Mouse (Mus musculus): ENCODE data around the gene Slc25a12.

The Slc25a12 gene

DNA sequence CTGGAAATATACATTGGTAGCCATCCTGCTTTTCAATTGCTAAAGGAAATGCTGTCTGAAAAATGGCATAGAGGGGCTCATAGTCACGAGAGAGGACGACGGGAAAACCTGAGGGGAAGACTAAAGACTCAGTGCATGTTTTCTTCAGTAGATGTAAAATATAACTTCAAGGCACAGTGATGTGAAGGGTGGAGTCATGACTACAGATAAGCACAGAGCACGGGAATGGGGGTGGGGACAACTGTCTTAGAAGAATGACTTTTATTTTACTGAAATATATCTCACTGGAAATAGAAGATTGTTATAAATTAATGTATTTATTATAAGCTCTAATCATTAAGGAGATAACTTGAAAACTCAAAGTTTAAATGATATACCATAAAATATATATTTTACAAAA lies 97.5 kb downstream of the Slc25a12 start:
- ATAC-seq (ENCODE audit: insufficient number of reproducible peaks, low FRiP score, low TSS enrichment) = no peak

DNA sequence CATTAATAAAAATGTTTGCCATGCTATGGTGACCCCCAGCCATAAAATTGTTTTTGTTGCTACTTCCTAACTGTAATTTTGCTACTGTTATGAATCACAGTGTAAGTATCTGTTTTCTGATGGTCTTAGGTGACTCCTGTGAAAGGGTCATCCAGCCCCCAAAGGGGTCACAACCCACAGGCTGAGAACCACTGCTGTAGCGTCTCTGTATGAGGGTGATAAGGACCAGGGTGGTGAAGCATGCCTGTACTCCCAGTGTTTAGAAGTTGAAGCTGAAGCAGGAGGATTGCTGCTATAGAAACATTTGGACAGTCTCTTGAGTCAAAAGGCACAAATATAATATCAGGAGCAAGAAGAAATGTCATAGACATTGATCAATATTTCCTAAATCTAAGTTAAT lies 98.2 kb downstream of the Slc25a12 start:
- no peak for ATAC-seq (ENCODE audit: insufficient number of reproducible peaks, low FRiP score, low TSS enrichment)

DNA sequence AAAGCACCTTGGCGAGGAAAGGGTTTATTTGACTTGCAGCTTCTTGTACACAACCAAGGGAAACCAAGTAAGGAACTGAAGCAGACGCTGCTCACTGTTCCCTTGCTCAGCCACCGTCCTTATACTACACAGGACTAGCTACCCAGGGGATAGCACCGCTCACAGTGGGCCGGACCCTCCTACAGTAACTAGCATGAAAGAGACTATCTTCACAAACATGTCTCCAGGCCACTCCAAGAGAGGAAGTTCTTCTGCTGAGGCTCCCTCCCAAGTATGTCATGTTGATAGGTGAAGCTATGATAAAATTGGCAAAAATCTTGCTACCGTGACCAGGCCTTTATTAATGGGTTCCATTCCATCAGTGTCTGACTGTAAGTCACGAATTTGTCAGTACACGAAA lies 98.9 kb downstream of the Slc25a12 start:
- no peak for ATAC-seq (ENCODE audit: insufficient number of reproducible peaks, low FRiP score, low TSS enrichment)

DNA sequence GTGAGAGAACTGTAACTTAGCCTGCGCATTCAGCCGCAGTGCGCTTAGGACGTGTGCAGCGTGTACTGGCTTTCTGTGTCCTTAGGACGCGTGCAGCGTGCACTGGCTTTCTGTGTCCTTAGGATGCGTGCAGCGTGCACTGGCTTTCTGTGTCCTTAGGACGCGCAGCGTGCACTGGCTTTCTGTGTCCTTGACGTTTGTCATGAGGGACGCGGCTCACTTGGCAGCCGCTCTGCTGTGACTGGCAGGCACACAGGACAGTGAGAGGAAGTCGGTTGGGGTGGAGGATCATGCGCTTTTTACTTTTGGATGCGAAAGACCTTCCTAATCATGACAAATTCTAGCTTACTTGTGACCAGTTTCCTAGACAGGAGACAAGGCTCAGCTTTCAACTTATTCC lies 103.0 kb downstream of the Slc25a12 start:
- no peak for ATAC-seq (ENCODE audit: insufficient number of reproducible peaks, low FRiP score, low TSS enrichment)

DNA sequence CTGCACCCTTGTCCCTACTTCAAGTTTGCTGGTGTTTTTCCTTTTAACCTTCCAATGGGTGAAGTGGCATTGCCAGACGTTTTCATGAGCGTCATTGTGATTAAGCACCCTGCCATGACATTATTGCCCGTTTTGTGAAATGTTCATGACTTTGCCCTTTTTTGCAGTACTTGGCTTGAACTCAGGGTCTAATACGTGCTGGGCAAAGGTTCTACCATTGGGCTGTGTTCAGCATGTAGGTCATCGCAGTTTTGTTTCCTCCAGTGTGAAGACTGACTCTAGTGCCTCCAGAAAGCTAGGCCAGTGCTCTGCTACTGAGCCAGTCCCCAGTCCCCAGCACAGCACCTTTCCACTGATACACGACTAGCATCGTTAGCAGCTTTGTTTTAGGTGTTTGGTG lies 111.0 kb downstream of the Slc25a12 start:
- ATAC-seq (ENCODE audit: insufficient number of reproducible peaks, low FRiP score, low TSS enrichment) = no peak

DNA sequence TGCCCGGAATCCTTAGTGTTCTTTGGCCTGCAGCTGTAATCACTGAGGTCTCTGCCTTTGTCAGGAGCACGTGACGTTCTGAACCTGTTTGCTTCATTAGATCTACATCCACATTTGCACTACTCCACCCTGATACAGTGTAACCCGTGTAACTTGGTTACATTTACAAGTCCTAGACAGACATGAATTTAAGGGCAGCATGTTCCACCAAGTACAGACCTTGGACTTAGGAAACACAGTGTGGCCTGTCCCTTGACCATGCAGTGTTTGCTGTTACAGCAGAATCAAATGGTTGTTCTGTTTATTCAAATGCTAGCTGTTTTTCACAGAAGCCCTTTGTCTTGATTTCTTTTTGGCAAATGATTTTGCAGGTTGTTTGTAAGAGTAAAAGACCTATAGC lies 112.7 kb downstream of the Slc25a12 start:
- ATAC-seq (ENCODE audit: insufficient number of reproducible peaks, low FRiP score, low TSS enrichment) = no peak

DNA sequence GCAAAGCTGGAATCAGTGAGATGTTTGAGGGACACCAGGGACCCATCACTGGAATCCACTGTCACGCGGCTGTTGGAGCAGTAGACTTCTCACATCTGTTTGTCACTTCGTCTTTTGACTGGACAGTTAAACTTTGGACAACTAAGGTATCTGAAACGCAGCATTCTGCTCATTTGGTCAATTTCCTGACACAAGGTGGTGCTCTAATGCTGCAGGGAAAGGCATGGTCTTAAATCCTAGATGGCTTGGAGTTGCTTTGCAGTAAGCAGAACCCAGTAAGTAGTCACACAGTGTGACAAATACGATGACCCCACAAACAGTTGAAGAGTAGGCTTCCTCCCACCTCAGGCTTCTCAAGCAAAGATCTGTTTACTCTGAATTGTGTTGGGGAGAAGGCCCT lies 116.7 kb downstream of the Slc25a12 start:
- ATAC-seq (ENCODE audit: insufficient number of reproducible peaks, low FRiP score, low TSS enrichment) = no peak

DNA sequence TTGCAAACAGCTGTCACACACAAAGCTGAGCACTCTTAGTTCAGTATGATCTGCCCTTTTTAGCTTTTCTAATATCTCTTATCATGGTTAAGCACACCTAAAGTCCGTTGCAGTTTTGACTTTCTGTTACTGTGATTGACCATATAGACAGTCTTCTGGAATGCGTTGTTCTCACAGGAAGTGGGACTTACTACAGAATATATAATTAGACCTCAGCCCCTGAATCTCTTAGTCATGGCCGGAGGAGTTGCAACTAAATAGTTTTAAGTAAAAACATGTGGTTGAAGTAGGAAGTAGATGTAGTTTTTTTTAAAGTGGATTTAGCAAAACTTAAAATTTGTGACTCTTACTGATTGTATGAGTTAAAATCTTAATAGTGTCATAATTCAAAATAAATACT lies 119.5 kb downstream of the Slc25a12 start:
- ATAC-seq (ENCODE audit: insufficient number of reproducible peaks, low FRiP score, low TSS enrichment) = no peak

DNA sequence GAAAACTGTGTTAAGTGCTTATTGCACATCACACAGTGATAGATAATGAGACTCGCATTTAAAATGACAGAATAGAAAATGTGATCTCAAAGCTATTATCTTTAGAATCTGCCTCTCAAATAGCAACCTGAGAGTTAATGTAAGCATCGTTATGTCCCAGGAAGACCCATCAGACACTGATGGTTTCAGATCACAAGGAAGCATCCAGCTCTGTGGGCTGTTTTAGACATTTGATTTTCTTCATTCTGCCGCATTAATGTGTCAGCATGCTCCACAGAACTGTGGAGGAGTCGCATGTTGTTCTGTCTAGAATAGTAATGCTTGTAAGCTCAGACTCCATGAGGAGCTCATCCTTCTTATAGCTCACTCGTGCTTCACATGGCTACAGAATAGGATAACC lies 121.5 kb downstream of the Slc25a12 start:
- no peak for ATAC-seq (ENCODE audit: insufficient number of reproducible peaks, low FRiP score, low TSS enrichment)

DNA sequence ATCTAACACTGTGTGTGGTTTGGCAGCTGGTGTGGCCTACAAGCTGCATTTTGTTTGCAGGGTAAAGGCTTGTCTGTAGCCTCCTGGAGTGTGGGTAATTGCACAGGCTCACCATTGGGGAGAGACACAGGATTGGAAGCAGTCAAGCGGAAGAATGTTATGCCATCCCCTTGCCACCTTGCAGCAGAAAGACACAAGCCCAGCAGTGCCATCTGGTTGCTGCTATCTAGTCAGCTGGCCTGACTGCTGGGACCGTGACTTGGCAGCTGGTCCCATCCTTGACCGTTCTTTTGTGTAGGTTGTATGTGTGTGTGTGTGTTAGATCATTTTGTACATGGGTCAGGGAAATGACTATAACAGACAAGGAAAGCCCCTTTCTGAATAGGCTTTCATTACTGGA lies 122.1 kb downstream of the Slc25a12 start:
- peak; percentile 98 for ATAC-seq (ENCODE audit: insufficient number of reproducible peaks, low FRiP score, low TSS enrichment)

DNA sequence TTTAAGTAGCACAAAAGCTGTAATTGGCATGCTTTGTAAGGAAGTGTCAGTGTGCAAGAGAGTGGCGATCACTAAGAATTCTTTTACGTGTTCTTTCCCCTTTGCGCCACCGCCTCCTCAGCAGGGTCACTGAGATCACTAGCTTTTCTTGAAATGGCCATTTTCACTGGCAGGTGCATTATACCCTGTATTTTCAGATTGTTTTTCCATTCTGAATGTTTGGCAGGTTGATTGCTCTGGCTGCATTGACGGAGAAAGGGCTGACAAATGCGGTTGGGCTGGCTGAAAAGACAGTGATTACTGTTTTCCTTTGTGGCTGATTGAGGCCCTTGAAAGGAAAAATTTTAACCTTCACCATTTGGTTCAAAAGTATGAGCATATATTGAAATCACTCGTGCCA lies 122.7 kb downstream of the Slc25a12 start:
- ATAC-seq (ENCODE audit: insufficient number of reproducible peaks, low FRiP score, low TSS enrichment) = no peak

DNA sequence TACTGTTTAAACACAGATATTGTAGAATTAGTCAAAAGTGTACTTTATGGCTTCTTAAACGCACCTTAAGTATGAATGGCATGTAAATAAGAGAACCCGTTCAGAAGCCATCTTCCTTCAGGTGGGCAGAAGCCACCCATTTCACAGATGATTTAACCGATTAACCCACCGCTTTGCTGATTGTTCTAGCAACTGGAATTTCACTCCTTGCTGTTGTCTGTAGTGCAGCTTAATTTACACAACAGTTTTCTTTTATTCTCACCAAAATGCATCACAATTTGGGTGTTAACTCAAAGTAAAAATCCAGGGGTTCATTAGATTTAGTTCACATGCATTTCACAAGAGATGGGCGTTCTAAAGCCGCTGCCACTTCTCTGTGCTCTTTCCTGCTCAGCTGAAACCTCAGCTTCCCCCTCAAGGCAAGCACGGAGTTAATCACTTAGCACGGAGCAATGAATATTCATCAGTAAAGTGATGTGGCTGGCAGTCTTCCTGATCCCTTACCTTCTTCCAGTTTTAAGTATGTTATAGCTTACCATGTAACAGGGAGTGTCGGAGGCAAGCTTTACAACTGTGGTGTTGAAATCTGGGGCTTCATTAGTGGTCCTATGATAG lies 124.4 kb downstream of the Slc25a12 start:
- no peak for ATAC-seq (ENCODE audit: insufficient number of reproducible peaks, low FRiP score, low TSS enrichment)

DNA sequence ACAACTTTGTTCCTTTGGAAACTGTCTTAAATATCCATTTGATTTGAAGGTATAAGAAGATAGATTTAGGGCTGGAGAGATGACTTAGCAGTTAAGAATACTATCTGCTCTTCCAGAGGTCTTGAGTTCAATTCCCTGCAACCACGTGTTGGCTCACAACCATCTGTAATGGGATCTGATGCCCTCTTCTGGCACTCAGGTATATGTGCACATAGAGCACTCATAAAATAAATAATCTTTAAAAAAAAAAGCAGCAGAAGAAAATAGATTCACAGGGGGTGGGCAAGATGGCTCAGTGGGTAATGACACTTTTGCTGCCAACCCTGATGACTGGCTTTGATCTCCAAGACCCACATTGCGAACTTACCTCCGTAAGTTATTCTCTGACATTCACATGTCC lies 125.4 kb downstream of the Slc25a12 start:
- no peak for ATAC-seq (ENCODE audit: insufficient number of reproducible peaks, low FRiP score, low TSS enrichment)

DNA sequence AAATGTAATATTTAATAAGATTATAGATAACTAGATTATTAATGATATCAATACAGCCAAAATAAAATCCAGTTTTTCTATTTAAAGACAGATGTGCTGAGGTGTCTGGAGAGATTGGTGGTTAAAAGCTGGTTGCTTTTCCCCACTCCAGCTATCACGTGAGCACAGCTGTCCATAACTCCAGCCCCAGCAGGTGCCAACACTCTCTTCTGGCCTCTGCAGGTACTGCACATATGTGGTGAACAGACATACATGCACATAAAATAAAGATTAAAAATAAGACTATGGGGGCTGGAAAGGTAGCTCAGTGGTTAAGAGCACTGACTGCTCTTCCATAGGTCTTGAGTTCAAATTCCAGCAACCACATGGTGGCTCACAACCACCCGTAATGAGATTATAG lies 126.0 kb downstream of the Slc25a12 start:
- ATAC-seq (ENCODE audit: insufficient number of reproducible peaks, low FRiP score, low TSS enrichment) = no peak

DNA sequence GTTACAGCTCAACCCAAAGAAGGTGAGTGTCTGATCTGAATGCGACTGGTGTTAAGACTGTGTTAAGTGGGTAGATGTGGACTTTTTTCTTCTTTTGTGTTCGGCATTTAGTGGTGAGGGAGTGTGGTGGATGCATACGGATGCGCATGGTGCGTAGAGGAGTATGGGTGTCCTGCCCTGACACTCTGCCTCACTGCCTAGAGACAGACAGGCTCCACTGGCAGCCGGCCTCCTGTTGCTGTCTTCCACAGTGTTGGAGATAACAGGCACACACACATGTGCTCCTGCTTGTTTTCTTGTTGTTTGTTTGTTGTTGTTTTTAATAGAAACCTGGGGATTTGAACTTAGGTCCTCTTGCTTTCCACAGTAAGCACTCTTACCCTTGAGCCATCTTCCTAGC lies 131.5 kb downstream of the Slc25a12 start:
- no peak for ATAC-seq (ENCODE audit: insufficient number of reproducible peaks, low FRiP score, low TSS enrichment)

DNA sequence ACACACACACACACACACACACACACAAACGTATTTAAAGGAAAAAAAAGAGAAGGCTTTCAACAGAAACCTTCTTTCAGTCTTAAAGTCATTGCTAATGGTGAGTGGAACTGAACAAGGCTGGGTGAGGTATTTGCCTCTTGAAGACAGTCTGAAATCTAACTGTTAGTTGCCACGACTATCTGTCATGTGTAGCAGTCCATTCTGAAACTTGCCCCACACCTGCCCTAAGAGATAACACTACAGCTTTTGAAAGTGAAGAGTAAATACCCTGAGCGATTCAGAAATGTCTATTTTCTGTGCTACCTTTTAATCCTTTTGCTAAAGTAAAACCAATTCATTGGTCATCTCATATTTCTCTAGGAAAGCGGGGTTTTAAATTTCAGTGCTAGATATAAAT lies 132.1 kb downstream of the Slc25a12 start:
- no peak for ATAC-seq (ENCODE audit: insufficient number of reproducible peaks, low FRiP score, low TSS enrichment)

DNA sequence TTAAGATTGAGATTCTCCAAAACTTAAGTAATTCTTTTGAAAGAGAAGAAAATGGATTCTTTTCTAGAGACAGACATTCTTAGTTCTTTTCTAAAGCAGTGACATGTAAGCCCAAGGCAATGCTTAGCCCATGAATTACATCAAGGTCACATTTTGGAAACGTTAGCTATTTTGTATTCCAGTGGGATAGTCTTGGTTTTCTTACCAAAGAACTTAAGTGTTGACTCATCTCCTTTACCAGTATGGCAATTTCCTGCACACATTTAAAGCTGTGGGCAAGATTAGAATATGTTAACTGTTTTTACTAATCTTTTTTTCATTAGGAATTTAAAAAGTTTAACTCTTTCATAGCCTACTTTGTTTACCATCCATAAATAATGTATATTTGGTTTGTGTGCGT lies 134.6 kb downstream of the Slc25a12 start:
- ATAC-seq (ENCODE audit: insufficient number of reproducible peaks, low FRiP score, low TSS enrichment) = no peak

DNA sequence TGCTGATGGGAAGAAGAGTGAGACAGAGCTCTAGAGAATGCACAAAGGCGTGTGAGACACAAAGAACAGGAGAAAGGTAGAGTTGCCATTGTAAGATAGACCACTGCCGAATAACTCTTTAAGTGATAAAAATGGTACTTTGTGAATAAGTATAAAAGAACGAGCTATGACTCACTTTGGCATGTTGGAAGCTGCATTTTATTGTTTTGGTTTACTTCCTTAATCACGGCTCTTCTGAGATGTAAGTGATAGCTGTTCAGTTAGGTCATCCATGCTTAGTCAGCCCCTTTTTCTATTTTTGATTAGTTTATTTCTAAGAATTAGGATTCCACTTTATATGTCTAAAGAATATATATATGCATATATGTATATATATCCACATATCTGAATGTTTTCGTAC lies 135.6 kb downstream of the Slc25a12 start:
- no peak for ATAC-seq (ENCODE audit: insufficient number of reproducible peaks, low FRiP score, low TSS enrichment)

DNA sequence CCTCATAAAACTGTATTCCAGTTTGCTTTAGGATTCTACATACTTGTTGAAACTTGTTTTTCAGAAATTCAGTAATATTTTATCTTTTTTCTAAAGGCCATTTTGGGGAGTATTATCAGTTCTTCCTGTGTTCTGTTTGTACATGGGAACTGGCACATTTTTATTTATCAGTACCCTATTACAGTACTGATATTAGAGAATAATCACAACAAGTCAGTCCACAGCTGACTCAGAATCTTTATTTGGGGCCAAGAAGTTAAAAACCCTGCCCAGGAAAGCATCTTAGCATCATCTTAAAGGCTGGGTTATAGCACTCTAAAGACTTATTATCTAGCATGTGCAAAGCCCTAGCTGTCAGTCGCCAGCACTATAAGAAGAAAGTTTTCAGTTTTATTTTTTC lies 137.9 kb downstream of the Slc25a12 start:
- ATAC-seq (ENCODE audit: insufficient number of reproducible peaks, low FRiP score, low TSS enrichment) = no peak

DNA sequence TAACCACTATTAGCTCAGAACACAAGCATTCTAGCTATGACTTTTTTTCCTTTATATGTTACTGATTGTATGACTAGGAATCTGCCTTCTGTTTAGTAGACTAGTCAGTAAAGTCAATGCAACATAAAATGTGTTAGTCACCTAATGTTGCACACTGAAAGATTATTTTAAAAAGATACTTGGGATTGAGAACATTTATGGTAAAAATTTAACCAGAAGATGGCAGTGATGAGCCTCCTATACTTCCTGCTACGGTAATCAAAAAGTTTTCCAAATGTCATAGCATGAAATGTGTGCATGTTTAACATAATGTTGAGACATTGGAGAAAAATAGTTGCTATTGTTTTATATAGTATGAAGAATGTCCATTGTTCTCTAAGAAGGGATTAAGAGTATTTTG lies 140.2 kb downstream of the Slc25a12 start:
- ATAC-seq (ENCODE audit: insufficient number of reproducible peaks, low FRiP score, low TSS enrichment) = no peak
